Mouse (Mus musculus) kidney, postnatal 25 days (tissue): ENCODE measurements around the gene Gm49368.

Experiments
- DNase-seq, 2 experiments: peaks; one replicate each; pipeline ENCODE4 v3.0.0; 2021; ENCODE audit warnings: mixed read lengths in 2 of 2

The Gm49368 gene

DNA sequence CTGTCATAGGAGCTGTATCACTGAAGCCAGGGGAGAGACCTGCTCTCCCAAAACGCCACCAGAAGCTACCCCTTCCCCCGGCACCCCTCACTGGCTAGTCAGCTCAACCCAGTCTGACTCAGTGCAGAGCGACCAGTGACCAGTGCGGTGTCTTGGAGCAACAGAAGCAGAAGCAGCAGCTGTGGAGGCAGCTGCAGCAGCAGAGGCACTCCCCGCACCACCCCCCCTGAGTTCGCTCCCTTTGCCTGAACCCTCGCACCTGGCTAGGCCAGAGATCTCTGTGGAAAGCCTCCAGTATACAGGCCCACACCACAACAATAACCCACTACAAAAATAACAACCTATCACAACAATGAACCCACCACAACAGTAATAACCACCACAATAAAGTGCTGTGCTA, 3.9 kb upstream of the Gm49368 start:
- no peak for DNase-seq

DNA sequence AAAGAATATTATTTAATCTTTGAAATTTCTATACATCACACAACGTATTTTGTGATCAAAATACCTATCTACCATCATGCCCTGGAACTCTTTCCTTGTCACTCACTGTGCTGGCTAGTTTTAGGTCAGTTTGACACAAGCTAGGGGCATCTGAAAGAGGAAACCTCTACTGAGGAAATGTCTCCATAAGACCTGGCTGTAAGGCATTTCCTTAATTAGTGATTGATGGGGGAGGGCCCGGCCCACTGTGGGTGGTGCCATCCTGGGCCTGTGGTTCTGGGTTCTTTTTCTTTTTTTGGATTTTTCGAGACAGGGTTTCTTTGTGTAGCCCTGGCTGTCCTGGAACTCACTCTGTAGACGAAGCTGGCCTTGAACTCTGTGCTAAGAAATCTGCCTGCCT, 3.4 kb upstream of the Gm49368 start:
- DNase-seq, result no peak

DNA sequence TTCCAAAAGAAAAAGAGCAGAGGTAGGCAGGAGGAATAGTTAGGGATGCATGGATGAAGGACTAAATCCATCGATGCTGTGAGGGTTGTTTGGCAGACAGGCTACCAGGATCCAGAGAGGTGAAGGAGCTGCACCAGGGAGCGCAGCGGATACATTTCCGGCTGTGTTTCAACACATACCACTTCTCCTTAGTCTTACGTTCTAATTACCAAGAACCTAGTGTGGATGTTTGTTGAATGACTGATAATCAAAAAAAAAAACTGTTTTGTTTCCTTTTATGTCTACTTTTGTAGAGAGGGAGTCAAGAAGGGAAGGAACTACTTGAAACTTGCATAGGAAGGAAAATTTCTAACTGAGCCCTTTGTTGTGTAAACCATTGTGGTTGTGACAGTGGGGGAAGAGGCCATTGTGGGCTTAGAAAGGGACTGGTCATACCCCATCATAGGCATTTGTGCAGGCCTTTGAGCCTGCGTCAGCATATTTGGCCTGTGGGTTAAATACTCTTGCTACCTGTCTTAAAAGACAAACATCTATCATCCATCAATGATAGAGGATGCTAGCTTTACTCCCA, 813 bp downstream of the Gm49368 start:
- DNase-seq, result no peak

DNA sequence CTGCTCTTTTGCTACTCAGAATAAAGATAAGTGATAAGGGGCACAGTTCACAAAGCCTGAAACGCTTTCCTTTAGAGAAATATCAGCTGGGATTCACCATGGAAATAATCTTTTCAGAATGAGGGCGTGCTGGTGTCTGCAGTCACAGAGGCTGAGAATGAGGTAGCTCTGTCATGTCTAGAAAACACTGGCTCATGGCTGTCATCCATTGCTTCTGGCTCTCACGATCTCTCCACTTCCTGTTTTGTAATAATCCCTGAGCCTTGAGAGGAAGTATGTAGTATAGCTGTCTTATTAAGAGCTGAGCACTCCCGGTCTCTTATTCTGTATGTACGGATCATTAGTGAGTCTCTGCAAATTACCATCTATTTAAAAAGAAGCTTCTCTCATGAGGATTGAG, 3.1 kb downstream of the Gm49368 start:
- DNase-seq, result no peak

DNA sequence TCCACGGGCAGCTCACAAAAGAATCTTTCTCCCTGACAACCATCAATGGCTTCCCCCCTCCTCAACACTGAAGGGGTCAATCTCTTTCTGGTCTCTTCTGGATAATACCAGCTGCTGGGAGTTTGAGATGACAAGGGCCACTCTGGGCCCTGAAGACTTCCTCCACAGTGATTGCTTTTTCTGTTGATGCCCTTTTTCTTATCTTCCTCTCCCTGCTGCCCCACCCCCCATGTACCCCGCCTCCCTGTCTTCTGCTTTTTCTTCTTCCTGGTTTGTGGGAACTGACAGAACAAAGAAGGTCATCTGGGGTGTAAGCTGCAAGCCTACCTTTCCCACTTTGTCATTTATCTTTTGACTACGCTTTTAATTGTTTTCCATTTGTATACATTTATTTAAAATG, 5.4 kb downstream of the Gm49368 start:
- no peak for DNase-seq

DNA sequence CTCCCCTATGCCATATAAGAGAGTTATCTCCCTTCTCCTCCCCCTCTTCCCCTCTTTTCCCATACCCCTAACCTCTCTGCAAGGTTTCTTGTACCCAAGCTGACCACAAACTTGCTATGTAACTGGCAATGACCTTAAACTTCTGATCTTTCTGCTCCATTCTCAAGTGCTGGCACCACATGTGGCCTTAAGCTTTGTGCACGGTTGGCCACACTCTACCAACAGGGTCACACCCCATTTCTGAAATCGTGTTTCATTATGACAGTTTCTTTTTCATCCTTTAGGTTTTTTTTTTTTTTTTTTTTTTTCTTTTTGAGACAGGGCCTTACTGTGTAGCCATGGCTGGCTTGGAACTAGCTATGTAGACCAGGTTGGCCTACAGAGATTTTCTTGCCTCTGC, 7.4 kb downstream of the Gm49368 start:
- DNase-seq, result no peak

DNA sequence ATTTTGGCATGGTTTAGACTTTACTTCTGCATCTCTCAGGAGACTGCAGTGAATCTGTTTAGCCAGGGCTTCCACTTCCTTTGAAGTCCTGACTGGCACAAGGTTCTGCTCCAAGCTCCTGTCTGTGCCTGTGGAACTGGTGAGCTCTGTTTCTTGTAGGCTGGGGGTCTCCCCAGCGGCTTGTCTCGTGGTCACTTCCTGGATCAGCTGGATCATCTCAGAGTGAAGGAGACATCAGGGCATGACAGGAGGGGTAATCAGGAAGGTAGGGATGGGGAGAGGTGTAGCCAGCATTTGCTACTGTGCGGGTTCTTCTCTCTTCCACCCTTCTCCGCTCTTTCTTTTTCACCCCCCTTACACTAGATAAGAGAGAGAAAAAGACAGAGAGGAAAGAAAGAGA, 9.3 kb downstream of the Gm49368 start:
- DNase-seq, result no peak

DNA sequence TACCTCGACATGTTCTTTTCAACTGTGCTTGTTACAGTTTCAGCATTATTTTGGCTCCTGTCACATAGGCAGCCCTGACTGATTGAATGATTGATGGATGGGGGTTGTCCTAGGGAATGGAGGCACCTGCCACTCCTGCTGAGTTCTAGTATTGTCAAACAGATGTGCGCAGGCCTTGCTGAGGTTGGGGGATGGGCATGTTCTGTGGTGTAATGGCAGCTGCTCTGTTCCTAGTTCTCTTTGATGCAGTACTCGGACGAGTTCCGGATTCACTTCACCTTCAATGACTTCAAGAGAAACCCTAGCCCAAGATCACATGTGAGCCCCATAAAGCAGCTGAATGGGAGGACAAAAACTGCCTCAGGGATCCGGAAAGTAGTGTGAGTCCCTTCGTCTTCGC, 17.5 kb downstream of the Gm49368 start:
- DNase-seq, result no peak

DNA sequence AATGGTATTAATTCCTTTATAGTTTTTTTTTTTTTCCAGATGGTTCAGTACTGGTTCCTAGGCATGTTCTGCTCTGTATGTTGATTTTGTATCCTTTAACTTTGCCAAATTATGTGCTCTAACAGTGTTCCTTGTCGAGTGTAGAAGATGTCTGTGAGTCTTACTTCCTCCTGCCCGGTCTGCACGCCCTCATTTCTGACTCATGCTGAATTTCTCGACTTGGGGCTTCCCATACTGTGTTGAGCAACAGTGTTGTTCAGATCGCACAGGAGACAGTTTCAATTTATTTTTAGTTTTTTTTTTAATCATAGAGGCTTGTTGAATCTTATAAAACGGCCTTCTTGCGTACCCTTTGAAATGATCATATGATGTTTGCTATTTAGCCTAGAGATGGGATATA, 26.7 kb downstream of the Gm49368 start:
- no peak for DNase-seq

DNA sequence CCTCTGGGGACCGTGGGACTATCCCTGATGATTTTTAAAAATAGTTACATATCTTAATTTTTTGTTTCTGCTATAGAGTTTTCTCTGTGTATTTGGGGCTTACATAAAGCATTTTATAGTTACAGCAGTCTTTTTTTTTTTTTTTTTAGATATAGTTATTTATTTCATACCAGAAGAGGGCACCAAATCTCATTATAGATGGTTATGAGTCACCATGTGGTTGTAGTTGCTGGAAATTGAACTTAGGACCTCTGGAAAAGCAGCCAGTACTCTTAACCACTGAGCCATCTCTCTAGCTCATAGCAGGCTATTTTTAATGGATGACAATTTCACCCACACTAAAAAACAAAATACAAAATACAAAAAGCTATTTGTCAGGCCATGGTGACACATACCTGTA, 35.7 kb downstream of the Gm49368 start:
- no peak for DNase-seq

DNA sequence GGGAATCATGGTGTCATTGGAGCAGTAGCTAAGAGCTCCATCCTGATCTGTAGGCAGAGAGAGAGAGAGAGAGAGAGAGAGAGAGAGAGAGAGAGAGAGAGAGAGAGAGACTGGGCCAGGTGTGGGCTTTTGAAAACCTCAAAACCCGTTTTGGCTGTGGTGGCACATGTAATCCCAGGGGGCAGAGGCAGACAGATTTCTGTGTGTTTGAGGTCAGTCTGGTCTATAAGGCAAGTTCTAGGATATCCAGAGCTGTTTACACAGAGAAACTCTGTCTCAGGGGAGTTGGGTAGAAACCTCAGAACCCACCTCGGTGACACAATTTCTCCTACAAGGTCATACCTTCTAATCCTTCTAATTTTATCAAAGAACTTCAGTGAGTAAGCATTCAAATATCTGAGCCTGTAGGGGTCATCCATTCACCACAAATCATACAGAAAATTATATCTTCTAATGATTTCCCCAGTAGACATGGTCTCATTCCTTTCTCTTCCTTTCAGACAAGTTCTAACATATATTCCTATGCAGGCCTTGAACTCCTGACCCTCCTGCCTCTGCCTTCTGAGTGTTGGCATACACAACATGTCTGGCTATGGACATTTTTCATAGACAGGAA, 38.4 kb downstream of the Gm49368 start:
- no peak for DNase-seq

DNA sequence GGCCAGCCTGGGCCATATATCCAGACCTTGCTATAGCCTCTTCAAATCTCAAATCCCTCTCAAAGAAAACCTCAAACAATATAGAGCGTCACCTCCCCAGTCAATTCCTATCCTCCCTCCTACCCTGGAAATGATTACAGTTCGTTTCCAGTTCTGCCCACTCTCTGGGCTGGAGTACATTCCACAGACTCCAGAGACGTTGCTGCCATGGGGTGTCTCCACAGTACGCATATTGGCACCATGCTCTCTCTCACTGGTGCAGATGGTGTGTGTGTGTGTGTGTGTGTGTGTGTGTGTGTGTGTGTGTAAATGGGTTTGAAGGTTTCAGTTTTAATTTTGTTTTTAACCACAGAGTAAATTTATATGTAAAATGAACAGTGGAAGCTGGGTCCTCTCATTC, 42.8 kb downstream of the Gm49368 start:
- no peak for DNase-seq

DNA sequence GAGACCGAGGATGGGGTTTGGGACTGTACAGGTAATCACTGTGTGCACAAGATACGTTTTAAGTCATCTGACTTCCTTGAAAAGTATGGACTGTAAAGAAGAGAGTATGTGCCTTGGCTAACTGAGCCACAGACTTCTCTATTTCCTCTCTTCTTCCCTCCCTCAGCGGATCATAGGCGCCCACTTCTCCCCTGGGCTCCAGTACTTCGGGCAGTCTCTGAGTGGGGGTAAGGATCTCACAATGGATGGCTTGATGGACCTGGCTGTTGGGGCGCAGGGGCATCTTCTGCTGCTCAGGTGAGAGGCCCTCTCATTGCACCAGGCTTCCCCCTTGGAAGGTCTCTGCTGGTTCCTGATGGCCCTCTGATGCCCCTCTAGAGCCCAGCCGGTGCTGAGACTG, 45.0 kb downstream of the Gm49368 start:
- DNase-seq, result no peak

DNA sequence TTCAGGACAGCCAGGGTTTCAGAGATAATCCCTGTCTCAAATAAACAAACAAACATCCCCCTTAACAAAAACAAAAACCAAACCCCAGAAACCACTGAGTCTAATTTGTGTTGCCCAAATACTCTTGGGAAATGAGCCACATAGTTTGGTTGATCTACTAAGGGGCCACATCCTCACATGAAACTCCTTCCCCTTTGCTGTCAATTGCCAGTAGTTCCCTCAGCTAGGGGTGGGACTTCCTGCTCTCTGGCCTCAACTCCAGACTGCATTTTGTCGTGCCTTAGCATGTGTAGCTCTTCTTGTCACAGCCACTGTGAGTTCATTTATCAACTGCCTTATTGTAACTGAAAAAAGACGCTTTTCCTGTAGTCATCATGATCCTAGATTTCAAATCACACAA, 47.8 kb downstream of the Gm49368 start:
- no peak for DNase-seq

DNA sequence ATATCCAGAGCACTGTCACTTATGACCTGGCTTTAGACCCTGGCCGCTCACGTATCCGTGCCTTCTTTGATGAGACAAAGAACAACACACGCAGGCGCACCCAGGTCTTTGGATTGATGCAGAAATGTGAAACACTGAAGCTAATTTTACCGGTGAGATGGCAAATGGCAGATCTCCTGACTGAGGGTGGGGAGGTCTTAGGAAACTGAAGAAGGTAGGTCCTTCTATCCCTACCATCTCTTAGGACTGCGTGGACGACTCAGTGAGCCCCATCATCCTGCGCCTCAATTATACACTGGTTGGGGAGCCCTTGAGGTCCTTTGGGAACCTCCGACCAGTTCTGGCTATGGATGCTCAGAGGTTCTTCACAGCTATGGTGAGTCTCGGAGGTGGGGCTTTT, 49.6 kb downstream of the Gm49368 start:
- DNase-seq, result no peak

DNA sequence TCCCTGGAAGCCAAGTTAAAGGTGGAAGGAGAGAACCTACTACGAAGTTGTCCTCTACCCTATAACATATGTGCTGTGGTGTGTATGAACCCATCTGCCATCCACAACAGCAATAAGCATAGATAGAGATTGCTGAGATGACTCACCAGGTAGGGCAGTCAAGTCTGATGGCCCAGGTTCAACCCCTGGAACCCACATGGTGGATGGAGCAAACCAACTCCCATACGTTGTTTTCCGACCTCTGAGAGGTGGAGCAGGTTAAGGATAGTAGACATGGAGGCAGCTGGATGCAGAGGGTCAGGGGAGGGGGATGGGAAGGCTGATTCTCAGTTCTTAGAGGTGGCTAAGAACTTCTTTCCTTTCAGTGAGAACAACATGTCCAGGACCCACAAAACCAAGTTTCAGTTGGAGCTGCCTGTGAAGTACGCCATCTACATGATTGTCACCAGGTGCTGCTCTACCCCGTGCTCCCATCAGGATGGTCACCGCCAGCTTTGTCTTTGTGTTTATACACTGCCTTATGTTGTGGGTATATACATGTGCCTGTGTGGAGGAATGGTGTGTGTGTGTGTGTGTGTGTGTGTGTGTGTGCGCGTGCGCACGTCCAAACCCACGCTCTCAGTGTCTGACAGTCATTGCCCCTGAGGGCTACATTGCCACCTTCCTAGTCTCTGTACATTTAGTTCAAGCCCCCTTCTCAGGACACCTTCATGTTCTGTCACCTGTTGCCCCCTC, 52.1 kb downstream of the Gm49368 start:
- DNase-seq, result no peak

DNA sequence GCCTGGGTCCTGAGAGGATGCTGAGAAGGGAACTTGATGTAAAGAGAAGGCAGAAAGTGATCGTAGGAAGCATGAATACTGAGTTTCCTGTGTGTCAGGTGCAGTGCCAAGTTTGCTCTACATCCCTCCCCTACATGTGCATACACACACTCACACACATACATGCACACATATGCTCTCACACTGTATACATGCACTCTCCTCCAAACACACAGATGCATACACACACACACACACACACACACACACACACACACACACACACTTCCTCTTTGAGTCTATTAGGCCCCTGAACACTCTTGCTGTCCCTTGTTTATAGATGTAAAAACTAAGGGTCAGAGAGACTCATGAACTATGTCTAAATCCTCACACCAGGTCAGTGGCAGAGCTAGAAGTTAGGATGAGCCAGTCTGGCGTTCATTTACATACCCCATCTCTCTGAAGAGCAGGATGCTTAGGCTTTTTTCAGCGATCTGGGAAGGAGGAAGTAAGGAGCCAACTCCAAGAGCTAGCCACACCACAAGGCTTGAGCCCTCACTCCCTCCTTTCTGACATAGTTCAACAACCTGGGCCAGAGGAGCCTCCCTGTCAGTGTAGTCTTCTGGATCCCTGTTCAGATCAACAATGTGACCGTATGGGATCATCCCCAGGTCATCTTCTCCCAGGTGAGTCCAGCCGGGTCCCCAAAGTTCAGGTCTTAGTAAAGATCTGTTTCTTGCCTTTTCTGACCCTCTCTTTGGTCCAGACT, 52.9 kb downstream of the Gm49368 start:
- no peak for DNase-seq

DNA sequence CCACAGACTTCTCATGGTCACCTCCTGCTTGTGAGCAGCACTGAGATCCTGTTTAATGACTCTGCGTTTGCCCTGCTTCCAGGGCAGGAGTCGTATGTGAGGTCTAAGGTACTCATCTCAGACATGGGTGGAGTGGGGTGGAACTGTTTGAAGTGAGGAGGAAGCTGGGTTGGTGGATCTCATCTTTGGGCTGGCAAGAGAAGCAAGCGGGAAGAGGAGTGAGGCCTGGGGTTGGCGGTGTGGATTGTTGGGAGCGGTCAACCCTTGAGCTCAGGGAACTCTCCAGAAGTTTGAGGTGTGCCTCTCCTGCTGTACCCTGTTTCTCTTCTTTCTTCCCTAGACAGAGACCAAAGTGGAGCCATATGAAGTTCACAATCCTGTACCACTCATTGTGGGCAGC, 53.9 kb downstream of the Gm49368 start:
- DNase-seq, result no peak

DNA sequence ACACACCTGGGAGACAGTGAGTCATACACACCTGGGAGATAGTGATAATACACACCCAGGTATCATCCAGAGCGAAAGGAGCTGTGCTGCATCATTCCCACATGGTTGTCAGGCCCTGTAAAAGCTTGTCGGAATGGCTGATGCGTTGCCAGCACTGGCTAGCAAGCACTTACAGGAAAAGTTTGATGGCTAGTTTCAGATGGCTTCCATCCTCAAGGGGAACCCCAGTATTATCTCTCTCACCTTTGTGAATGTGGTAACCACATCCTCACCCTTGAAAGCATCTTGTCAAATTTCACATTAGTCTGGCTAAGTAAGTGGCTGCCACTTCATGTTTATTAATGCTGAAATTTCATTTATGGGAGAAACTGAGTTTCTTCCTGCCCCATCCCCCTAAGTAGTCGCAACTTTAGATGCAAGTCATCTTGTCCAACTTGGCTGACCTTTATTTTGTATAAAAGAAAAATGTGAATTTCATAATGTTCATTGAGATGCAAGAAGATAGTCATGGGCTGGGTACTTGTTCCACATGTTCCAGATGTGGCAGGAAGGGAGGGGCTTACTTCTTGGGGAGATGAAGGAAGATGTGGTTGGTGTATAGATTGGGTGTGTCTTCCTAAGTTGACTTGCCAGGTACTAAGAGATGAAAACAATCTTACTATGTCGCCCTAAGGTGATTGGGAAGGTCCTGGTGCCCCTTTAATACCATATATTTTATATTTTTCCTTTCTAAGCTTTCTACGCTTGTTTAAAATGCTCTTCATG, 57.4 kb downstream of the Gm49368 start:
- no peak for DNase-seq

DNA sequence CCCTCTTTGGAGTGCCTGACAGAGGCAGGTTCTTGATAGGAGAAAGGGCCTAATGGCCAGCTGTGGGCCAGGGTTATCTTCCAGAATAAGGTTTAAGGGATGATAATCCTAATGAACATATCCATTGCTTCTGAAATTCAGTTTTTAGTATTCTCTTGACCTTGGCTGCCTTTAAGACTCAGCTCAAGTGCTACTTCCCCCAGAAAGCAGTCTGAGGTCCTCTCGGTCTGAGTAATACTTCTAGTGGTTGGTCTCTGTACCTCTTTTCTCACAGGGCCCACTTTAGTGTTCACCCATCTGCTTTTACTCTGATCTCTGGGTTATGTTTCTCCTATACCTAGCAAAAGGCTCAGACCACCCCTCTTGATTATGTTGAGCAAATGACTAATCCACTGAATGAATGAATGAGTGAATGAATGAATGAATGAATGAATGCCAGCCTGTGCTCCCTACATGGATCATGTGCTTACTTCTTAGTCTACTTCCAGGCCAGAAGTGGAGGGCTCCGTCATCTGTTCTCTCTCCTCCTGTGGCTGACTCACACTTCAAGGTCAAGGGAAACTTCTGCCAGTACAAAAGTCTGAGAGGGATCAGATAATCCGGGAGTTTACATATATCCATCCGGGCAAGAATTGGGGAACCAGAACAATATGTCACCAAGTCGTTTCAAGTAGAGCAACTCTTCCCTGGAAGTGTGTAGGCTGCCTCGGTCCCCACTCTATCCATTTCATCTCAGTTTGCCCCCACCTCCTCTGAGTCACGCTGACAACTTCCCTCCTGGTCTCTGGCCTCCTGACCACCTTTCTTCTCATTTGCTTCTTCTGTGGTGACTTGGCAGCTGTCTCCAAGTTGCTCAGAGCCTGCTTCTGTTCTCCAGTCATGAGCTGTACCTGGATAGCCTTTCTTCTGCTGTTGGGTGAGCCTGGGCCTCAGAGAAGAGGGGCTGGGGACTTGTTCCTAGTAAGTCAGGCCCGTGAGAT, 66.5 kb downstream of the Gm49368 start, which contains the start of gene Itgax:
TSS of gene Itgax (plus strand) at position 807 of the 980 bp plus-strand sequence.
- no peak for DNase-seq

DNA sequence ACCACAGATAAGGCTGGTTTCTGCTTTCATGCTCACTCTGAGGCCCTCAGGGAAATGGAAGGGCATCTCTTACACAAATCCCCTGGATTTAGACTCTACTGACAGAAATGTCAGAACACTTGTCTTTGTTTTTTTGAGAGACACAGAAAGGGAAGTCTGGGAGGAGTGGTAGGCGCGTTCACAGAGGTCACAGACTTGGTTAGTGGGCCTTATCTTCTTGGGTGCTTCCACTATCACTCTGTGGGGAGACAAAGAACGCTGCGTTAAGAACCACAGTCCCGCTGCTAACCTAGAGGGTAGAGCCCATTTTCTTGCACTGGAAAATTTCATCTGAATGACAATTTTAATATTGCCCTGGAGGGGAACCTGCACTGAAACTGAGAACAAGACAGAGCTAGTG, 69.7 kb downstream of the Gm49368 start:
- DNase-seq, result no peak

DNA sequence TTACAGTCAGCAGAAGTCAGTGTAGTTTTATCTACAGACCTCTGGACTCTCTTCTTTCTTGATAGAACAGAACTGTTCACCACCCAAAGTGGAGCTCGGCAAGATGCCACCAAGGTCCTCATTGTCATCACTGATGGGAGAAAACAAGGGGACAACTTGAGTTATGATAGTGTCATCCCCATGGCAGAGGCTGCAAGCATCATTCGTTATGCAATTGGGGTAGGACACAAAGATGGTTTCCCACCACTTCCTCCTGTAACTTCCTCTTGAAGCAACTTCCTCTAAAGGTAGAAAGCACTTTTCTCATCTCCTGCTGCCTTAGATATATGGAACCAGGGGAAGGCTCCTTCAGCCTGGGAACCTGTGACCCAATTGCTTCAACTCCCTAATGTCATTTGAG, 71.1 kb downstream of the Gm49368 start:
- no peak for DNase-seq
